Mouse (Mus musculus) myocyte (in vitro differentiated cells): ENCODE data around the gene Rpl10-ps3. TPM values are rescaled to one million over a fixed set of nuclear protein-coding genes. Genes with fewer than 3 reads are reported as not detected.

Experiments
- H3K27me3 ChIP-seq: one replicate; pipeline ENCODE4 v1.6.1; 2011; ENCODE audit not compliant: control insufficient read depth, insufficient read depth, insufficient read length
- H3K36me3 ChIP-seq: one replicate; pipeline ENCODE4 v1.6.1; 2011; ENCODE audit not compliant: control insufficient read depth, insufficient read depth
- H3K4me2 ChIP-seq: one replicate; pipeline ENCODE4 v1.6.1; 2011; ENCODE audit warnings: low read depth, control low read depth
- H3K4me3 ChIP-seq: one replicate; pipeline ENCODE4 v1.5.1; 2011; ENCODE audit warnings: mild to moderate bottlenecking, control low read depth, moderate library complexity
- H3K79me2 ChIP-seq: one replicate; pipeline ENCODE4 v1.6.1; 2011; ENCODE audit not compliant: control insufficient read depth, insufficient read depth
- H3ac ChIP-seq: one replicate; pipeline ENCODE4 v1.6.1; 2011; ENCODE audit not compliant: control insufficient read depth, insufficient read length
- CEBPB ChIP-seq: IDR thresholded peaks from 2 replicates; pipeline ENCODE4 v1.6.1; 2011; ENCODE audit warnings: mild to moderate bottlenecking, moderate library complexity; ENCODE audit not compliant: poor library complexity, insufficient read depth, severe bottlenecking
- E2F4 ChIP-seq: IDR thresholded peaks from one replicate; pipeline ENCODE4 v1.6.1; 2011; ENCODE audit warnings: mild to moderate bottlenecking, control low read depth, moderate library complexity; ENCODE audit not compliant: insufficient read depth
- MAX ChIP-seq: IDR thresholded peaks from one replicate; pipeline ENCODE4 v1.6.1; 2011; ENCODE audit warnings: low read depth, mild to moderate bottlenecking, control low read depth
- MYOD1 ChIP-seq, 3 experiments: IDR thresholded peaks; one replicate each; pipeline ENCODE4 v1.6.1; 2011; ENCODE audit warnings: control low read depth in 2 of 3, low read depth in 2 of 3, mild to moderate bottlenecking in 2 of 3, moderate library complexity in 1 of 3; ENCODE audit not compliant: insufficient read length in 2 of 3, control insufficient read depth in 1 of 3
- MYOG ChIP-seq, 3 experiments: IDR thresholded peaks; one replicate each; pipeline ENCODE4 v1.6.1; 2011; ENCODE audit warnings: control low read depth in 2 of 3, low read depth in 2 of 3, mild to moderate bottlenecking in 2 of 3; ENCODE audit not compliant: insufficient read length in 2 of 3, control insufficient read depth in 1 of 3, insufficient read depth in 1 of 3
- POLR2A ChIP-seq: IDR thresholded peaks from one replicate; pipeline ENCODE4 v1.6.1; 2011; ENCODE audit warnings: low read depth, mild to moderate bottlenecking, control low read depth, moderate library complexity; ENCODE audit not compliant: insufficient read length
- POLR2AphosphoS2 ChIP-seq: IDR thresholded peaks from one replicate; pipeline ENCODE4 v1.6.1; 2011; ENCODE audit warnings: low read depth, control low read depth; ENCODE audit not compliant: insufficient read length
- REST ChIP-seq: IDR thresholded peaks from one replicate; pipeline ENCODE4 v1.6.1; 2011; ENCODE audit warnings: mild to moderate bottlenecking, control low read depth, moderate library complexity; ENCODE audit not compliant: insufficient read depth, insufficient read length
- SRF ChIP-seq: IDR thresholded peaks from one replicate; pipeline ENCODE4 v1.6.1; 2011; ENCODE audit warnings: low read depth; ENCODE audit not compliant: control insufficient read depth, insufficient read length
- TCF12 ChIP-seq: IDR thresholded peaks from one replicate; pipeline ENCODE4 v1.6.1; 2011; ENCODE audit warnings: mild to moderate bottlenecking, control low read depth; ENCODE audit not compliant: poor library complexity, insufficient read depth, severe bottlenecking
- TCF3 ChIP-seq: IDR thresholded peaks from one replicate; pipeline ENCODE4 v1.6.1; 2011; ENCODE audit warnings: low read depth, control low read depth; ENCODE audit not compliant: insufficient read length
- USF1 ChIP-seq: IDR thresholded peaks from one replicate; pipeline ENCODE4 v1.6.1; 2011; ENCODE audit warnings: low read depth, mild to moderate bottlenecking, control low read depth, moderate library complexity
- polyA plus RNA-seq: library from polyadenylated mRNA; unstranded; fragments of >200 nt; fragmentation: generic; extraction: Trizol; gene quantifications from one replicate; pipeline ENCODE4 v1.2.1, GENCODE M21; 2012; ENCODE audit warnings: missing spikeins

Rpl10-ps3 gene
- polyA plus RNA-seq, 1 experiment = 158 TPM

DNA sequence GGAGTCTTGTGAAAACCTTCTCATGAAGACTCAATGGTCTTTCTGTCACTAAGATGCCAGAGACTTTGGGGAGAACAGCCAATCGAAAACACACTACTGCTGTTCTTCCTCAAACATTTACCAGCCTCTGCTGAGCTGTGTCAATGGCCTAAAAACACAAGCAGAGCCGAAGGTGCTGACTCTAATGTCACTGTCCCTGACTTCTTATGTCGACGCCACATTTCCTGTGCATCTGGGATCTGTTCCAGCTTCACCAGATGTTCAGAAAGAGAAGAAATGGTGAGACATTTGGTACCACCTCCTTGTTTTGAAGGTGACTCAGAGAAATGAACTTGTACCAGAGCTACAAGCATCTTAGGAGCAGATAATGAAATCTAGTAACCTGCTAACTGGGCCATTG, 7.0 kb upstream of the Rpl10-ps3 start:
- Histone ChIP-seq H3K79me2 (no peaks in the 10 kb centered on the region), H3K4me3 (no peak overlapping the region), H3ac (no peak overlapping the region), H3K27me3 (peaks cover 9% of the 10 kb centered on the region), H3K4me2 (no peak overlapping the region), H3K36me3 (no peaks in the 10 kb centered on the region)
- no peak for TF ChIP-seq POLR2AphosphoS2
- TF ChIP-seq USF1 = no peak
- TF ChIP-seq SRF = no peak
- no peak for TF ChIP-seq MYOG (IDR thresholded peaks at IDR 0.05; ENCODE audit: control insufficient read depth in 1 of 3, insufficient read depth in 1 of 3, insufficient read length in 2 of 3, low read depth in 2 of 3)
- TF ChIP-seq MYOD1 (IDR thresholded peaks at IDR 0.05; ENCODE audit: control insufficient read depth in 1 of 3, insufficient read length in 2 of 3, low read depth in 2 of 3) = no peak
- TF ChIP-seq TCF3 = no peak
- no peak for TF ChIP-seq POLR2A
- TF ChIP-seq MAX = no peak
- no peak for TF ChIP-seq CEBPB
- no peak for TF ChIP-seq E2F4
- TF ChIP-seq REST = no peak
- no peak for TF ChIP-seq TCF12

DNA sequence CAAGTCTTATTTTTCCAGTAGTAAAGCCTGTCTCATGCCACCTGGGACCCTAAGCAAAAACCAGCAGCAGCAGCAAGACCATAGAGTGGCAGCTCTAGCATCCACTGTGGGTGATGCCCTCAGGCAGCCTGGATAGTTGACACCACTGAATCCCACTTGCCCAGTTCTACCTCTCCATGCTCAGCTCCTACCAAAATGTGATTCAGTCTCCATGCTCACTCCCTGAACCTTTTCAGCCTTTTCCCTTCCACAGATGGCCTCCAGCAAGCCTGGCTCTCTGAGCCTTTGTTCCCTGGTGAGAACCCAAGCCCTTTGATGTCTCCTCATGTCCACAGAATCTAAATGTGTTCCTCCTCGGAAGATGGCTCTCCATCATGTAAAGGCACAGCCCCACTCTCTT, 5.8 kb upstream of the Rpl10-ps3 start:
- TF ChIP-seq MYOD1 (IDR thresholded peaks at IDR 0.05; ENCODE audit: control insufficient read depth in 1 of 3, insufficient read length in 2 of 3, low read depth in 2 of 3) (no peak), MYOG (IDR thresholded peaks at IDR 0.05; ENCODE audit: control insufficient read depth in 1 of 3, insufficient read depth in 1 of 3, insufficient read length in 2 of 3, low read depth in 2 of 3) (no peak), E2F4 (no peak), USF1 (no peak), POLR2AphosphoS2 (no peak), TCF3 (no peak), REST (no peak)
- H3K4me2 ChIP-seq = no peak overlapping the region
- H3K4me3 ChIP-seq = no peak overlapping the region
- no peak overlapping the region for H3ac ChIP-seq
- H3K79me2 ChIP-seq = no peaks in the 10 kb centered on the region
- H3K27me3 ChIP-seq = peaks cover 9% of the 10 kb centered on the region
- no peaks in the 10 kb centered on the region for H3K36me3 ChIP-seq

DNA sequence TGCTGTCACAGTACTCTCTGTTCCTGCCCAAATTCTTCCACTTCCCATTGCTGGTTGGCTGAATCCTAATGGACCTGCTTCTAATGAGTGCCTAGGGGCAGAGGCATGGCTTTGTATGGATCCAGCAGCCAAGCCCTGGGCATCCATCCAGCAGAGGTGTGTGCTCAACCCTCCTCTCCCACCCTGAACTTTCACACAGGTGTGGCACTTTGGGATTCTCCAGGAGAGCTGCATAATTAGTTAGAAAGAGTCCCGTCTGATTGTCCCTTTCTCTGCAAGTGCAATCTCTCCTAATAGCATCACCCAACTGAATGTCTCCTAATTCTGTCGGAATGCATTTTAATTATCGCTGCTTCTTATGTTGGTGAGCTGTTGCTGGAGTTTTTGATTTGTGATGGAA, 4.4 kb upstream of the Rpl10-ps3 start:
- Histone ChIP-seq H3ac (no peak overlapping the region), H3K4me2 (no peak overlapping the region), H3K4me3 (no peak overlapping the region), H3K36me3 (no peaks in the 10 kb centered on the region), H3K27me3 (peaks cover 9% of the 10 kb centered on the region), H3K79me2 (no peaks in the 10 kb centered on the region)
- no peak for TF ChIP-seq TCF12
- TF ChIP-seq POLR2A = no peak

DNA sequence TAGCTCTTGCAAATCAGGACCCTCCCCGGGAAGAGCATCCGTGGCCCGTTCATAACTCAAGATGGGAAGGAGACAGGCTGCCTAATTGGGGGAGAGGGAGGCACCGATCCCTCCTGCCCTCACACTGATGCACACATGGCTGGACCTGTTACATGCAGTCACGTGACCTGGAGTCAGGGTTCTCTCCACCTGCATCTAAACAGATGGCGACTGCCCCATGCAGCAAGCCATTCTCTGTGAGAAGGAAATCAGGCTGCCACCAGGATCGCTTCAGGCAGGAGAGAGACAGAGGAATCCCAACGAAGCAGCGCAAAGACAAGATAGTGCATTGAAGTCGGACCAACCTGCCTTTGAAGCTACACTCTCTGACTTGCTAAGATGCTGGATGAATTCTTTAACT, 3.5 kb upstream of the Rpl10-ps3 start:
- H3K79me2 ChIP-seq = no peaks in the 10 kb centered on the region
- TF ChIP-seq POLR2A (no peak), TCF3 (no peak), MAX (no peak), CEBPB (no peak), TCF12 (no peak), MYOG (IDR thresholded peaks at IDR 0.05; ENCODE audit: control insufficient read depth in 1 of 3, insufficient read depth in 1 of 3, insufficient read length in 2 of 3, low read depth in 2 of 3) (no peak), MYOD1 (IDR thresholded peaks at IDR 0.05; ENCODE audit: control insufficient read depth in 1 of 3, insufficient read length in 2 of 3, low read depth in 2 of 3) (no peak), USF1 (no peak), REST (no peak)
- H3K4me3 ChIP-seq = no peak overlapping the region
- no peaks in the 10 kb centered on the region for H3K36me3 ChIP-seq
- H3ac ChIP-seq = no peak overlapping the region
- peaks cover 9% of the 10 kb centered on the region for H3K27me3 ChIP-seq
- H3K4me2 ChIP-seq = no peak overlapping the region

DNA sequence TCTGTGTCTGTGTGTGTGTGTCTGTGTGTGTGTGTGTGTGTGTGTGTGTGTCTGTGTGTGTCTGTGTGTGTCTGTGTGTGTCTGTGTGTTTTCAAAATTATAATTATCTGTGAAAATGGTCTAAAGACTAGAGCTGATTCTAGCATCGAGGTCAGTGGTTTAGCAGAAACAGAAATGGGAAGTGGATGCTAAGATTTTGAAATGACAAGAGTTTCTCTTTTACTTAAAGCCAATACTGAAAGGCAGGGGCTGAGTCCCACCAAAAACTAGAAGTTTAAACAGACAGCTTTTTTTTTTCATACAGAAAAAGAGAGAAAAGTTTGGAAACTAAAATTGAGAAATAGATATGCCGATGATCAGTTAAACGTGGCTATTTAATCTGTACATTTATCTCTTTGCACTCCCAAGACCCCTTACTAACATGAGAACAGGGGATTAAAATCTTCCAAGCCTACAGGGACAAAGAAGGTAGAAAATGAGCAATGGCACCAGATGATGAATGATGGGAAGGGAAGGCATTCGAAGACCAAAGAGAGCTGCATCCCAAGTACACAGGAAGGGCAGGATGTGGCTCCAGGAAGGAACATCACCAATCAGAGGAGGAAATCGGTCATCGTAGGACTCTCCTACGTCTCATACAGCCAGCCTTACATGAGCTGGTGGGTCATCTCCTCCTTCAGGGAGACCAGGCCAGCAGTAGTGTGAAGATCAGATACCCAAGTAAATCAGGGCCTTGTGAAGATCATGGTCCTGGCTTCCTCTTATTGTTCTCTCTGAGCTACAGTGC, 9.0 kb downstream of the Rpl10-ps3 start:
- TF ChIP-seq MYOG (IDR thresholded peaks at IDR 0.05; ENCODE audit: control insufficient read depth in 1 of 3, insufficient read depth in 1 of 3, insufficient read length in 2 of 3, low read depth in 2 of 3) (no peak), POLR2A (no peak), USF1 (no peak), TCF12 (no peak), POLR2AphosphoS2 (no peak), E2F4 (no peak), SRF (no peak), TCF3 (no peak), MAX (no peak), CEBPB (no peak), MYOD1 (IDR thresholded peaks at IDR 0.05; ENCODE audit: control insufficient read depth in 1 of 3, insufficient read length in 2 of 3, low read depth in 2 of 3) (no peak), REST (no peak)
- Histone ChIP-seq H3K27me3 (peaks cover 7% of the 10 kb centered on the region), H3K4me2 (no peak overlapping the region), H3K36me3 (no peaks in the 10 kb centered on the region), H3K4me3 (no peak overlapping the region), H3ac (no peak overlapping the region), H3K79me2 (no peaks in the 10 kb centered on the region)
